Mouse (Mus musculus): ENCODE results near the gene Hoxa6. TPM values are rescaled to one million over a fixed set of nuclear protein-coding genes. Genes with fewer than 3 reads are reported as not detected.

The Hoxa6 gene
- total RNA-seq, 2 experiments from 2014 or later: 1.9 to 4.7 TPM

- no peak for DNase-seq (ENCODE audit: low spot score in 2 of 2)
Observed at GRCm38 (mm10) chr6:52157466-52158275, 50.9 kb downstream of the Hoxa6 start.

DNA sequence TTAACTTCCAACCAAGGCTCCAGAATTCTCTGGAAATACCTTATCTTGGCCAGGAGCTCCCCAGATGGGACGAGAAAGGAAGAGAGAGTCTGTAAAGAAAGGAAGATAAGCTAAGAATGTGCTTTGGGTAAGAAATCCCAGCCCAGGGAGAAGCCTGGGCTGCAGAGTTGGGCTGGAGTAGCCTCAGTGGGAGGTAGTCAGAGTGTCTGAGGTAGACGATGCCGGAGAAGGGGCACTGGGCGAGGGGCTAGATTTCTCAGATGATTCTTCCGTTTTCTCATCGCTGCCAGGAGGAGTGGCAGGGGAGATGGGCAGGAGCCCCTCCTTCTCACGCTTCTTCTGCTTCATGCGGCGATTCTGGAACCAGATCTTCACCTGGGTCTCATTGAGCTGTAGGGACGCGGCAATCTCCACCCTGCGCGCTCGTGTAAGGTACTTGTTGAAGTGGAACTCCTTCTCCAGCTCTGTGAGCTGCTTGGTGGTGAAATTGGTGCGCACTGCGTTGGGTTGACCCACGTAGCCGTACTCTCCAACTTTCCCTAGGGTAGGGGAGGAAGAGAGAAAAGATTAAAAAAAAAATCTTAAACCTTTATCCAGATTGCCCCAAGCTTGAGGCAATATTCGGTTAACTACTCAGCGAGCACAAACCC lies 51.8 kb downstream of the Hoxa6 start:
- no peak for DNase-seq (ENCODE audit: low spot score in 2 of 2)

Small RNA genes lying within 50 kb of the gene (microRNA-seq; reads per million reads assigned to microRNA genes)
- gene Mir196b (ENCODE audit: borderline number of aligned reads in 2 of 2): 296 to 363 reads per million in 2 experiments

Other genes starting within 250 kb of the Hoxa6 start
- 10 to 100 TPM; 43.6 to 59.0 TPM for gene Skap2, start 196.2 kb downstream of the Hoxa6 start, total RNA-seq (2021)
- gene Hoxa1, start 50.4 kb downstream of the Hoxa6 start, total RNA-seq (2021): under 1 TPM; 0.29 to 0.43 TPM
- gene Hoxa2, start 43.9 kb downstream of the Hoxa6 start, total RNA-seq (2021): 1 to 10 TPM in 1 of 2 experiments, under 1 TPM in 1; 0.96 to 1.3 TPM
- gene 5730596B20Rik, start 31.2 kb downstream of the Hoxa6 start, total RNA-seq (2021): under 1 TPM; 0.13 to 0.33 TPM
- gene Hoxa4, start 17.0 kb downstream of the Hoxa6 start, total RNA-seq (2021): 1 to 10 TPM; 1.8 to 3.1 TPM
- 10 to 100 TPM; 13.3 to 20.2 TPM for gene Hoxa5, start 4.1 kb downstream of the Hoxa6 start, total RNA-seq (2021)
- gene Hoxa3, start 4.6 kb upstream of the Hoxa6 start, total RNA-seq (2021): 1 to 10 TPM; 2.8 to 4.0 TPM
- not detected for gene Gm28308, start 4.6 kb upstream of the Hoxa6 start, total RNA-seq (2021)
- 10 to 100 TPM; 15.1 to 19.3 TPM for gene Hoxa7, start 13.1 kb upstream of the Hoxa6 start, total RNA-seq (2021)
- gene Hoxa9, start 22.4 kb upstream of the Hoxa6 start, total RNA-seq (2021): under 1 TPM; 0.19 to 0.30 TPM
- gene Hoxa10, start 32.1 kb upstream of the Hoxa6 start, total RNA-seq (2021): under 1 TPM in 1 of 2 experiments, not detected in 1; 0.13 TPM
- gene Hoxa11, start 37.1 kb upstream of the Hoxa6 start, total RNA-seq (2021): not detected
- not detected for gene Hoxa13, start 52.2 kb upstream of the Hoxa6 start, total RNA-seq (2021)
- gene Evx1, start 104.8 kb upstream of the Hoxa6 start, total RNA-seq (2021): not detected

Data from adrenal gland, adult 18-20 months (tissue).